Mouse (Mus musculus) cortical plate, adult 2 months (tissue): ENCODE results near the gene Arnt2. TPM values are rescaled to one million over a fixed set of nuclear protein-coding genes. Genes with fewer than 3 reads are reported as not detected.

ENCODE experiments used
- H3K27ac ChIP-seq: fragments of 200-500 bp; 2 replicates; pipeline ENCODE4 v1.5.1; 2012; ENCODE audit warnings: low read length, control low read depth, inconsistent platforms; ENCODE audit not compliant: insufficient read depth
- H3K4me1 ChIP-seq: fragments of 200-500 bp; 2 replicates; pipeline ENCODE4 v1.6.1; 2011; ENCODE audit warnings: low read length; ENCODE audit not compliant: control insufficient read depth, insufficient read depth
- H3K4me3 ChIP-seq: fragments of 200-500 bp; 2 replicates; pipeline ENCODE4 v1.5.1; 2011; ENCODE audit warnings: mild to moderate bottlenecking, low read length, control low read depth; ENCODE audit not compliant: insufficient read depth
- CTCF ChIP-seq: fragments of 200-500 bp; IDR thresholded peaks from 2 replicates; pipeline ENCODE4 v1.5.1; 2011; ENCODE audit warnings: mild to moderate bottlenecking, control low read depth, low read length; ENCODE audit not compliant: insufficient read depth; ENCODE audit errors: extremely low read depth
- POLR2A ChIP-seq: fragments of 200-500 bp; IDR thresholded peaks from 2 replicates; pipeline ENCODE4 v1.6.1; 2011; ENCODE audit warnings: mild to moderate bottlenecking, low read length, control low read depth; ENCODE audit not compliant: insufficient read depth; ENCODE audit errors: extremely low read depth
- polyA plus RNA-seq: library from polyadenylated mRNA; depleted of rRNA; stranded (reverse); fragments of >200 nt; gene quantifications from 2 replicates; pipeline ENCODE4 v1.2.3, GENCODE M21; 2012

The Arnt2 gene
- polyA plus RNA-seq, 1 experiment = 172 TPM

DNA sequence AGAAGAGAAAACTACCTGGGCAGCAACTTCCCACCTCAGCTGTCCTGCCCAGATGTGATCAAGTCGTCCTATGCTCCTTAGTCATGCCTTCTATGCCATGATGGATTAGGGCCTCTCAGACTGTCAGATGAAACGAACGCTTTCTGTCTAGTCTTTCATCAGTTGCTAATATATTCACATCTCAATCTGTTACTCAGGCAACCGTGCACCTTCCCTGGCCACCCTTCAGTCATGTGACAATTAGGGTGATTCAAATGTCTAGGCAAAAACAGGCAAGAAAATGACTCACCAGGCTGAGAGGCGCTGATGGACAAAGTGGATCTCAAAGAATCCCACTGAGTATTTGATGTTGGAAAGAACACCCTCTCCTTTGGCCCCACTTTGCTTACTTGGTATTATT, 6.6 kb downstream of the Arnt2 start:
- H3K4me3 ChIP-seq = no peak overlapping the region
- peaks cover 16% of the 10 kb centered on the region for H3K4me1 ChIP-seq
- no peak for TF ChIP-seq CTCF
- TF ChIP-seq POLR2A = no peak
- H3K27ac ChIP-seq = peak overlapping the region; percentile 55; the same call in 1 of the 2 replicates

- Histone ChIP-seq H3K27ac (peak overlapping the region; percentile 70), H3K4me1 (peaks cover 12% of the 10 kb centered on the region)
Measured at GRCm38 (mm10) chr7:84401641-84402455, 8.1 kb downstream of the Arnt2 start.

DNA sequence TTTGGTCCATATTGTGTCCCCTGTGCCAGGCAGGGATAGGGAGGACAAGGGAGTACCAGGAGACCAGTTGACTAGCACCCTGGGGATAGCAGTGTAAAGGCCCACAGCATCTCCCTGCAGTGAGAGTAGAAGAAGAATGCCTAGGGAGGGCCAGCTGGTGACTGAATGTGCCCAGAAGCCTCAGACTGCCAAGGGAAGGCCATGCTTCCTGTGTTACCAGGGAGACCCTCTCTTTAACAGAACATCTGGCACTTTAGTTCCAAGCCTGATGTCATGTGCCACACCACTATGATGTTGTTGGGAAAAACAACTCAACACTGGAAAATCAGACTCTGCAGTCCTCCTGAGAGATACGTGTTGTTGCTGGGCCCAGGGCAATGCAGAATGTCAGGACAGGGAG, 12.7 kb downstream of the Arnt2 start:
- peaks cover 6% of the 10 kb centered on the region for H3K4me1 ChIP-seq
- no peak for TF ChIP-seq CTCF
- no peak for TF ChIP-seq POLR2A
- H3K27ac ChIP-seq = peak overlapping the region; percentile 43; the same call in 1 of the 2 replicates
- no peak overlapping the region for H3K4me3 ChIP-seq

More at GRCm38 (mm10) chr7:84401641-84402455, 8.1 kb downstream of the Arnt2 start:
- no peak overlapping the region for H3K4me3 ChIP-seq
- TF ChIP-seq POLR2A = no peak

DNA sequence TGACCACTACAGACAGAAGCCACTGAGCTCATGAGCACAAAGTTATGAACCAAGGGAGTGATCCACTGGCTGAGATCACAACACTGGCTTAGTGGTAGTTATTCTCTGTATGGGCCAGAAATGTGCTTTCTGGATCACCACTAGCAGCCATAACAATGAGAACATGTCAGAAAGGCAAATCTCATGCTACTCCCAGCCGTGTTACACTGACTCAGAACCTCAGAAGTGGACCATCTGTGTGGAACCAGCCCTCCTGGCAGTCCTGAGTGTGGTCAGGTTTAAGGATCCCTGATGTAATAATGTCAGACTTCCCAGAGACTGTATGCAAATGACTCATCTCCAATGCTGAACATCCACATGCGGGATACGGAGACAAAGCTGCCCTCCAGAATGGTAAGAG, 13.4 kb downstream of the Arnt2 start:
- H3K4me3 ChIP-seq = no peak overlapping the region
- peaks cover 2% of the 10 kb centered on the region; the same call in 1 of the 2 replicates for H3K4me1 ChIP-seq
- no peak for TF ChIP-seq CTCF
- TF ChIP-seq POLR2A = no peak
- H3K27ac ChIP-seq = no peak overlapping the region

DNA sequence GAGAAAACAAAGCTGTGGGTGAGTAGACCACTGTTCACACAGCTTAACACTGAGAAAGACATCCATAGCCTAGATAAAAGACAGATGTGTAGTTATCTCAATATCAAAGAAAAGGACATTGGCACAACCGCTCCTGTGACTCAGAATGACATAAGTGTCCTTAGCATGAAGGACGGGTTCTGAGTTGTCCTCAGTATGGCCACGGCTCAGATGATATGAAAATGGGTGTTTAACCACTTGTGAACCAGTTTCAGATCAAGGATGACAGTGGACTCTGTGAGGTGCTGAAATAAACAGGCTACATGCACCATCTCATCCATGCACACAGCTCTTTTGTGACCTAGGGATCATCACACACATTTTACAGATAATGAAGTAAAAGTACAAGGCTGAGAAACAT, 22.1 kb downstream of the Arnt2 start:
- no peaks in the 10 kb centered on the region for H3K4me1 ChIP-seq
- H3K4me3 ChIP-seq = no peak overlapping the region
- no peak for TF ChIP-seq POLR2A
- no peak for TF ChIP-seq CTCF
- no peak overlapping the region for H3K27ac ChIP-seq

GRCm38 (mm10) chr7:84386472-84386871, 23.5 kb downstream of the Arnt2 start:
- no peak overlapping the region for H3K27ac ChIP-seq
- no peak overlapping the region for H3K4me3 ChIP-seq
- TF ChIP-seq POLR2A (no peak), CTCF (no peak)
- no peaks in the 10 kb centered on the region for H3K4me1 ChIP-seq

GRCm38 (mm10) chr7:84384778-84385177, 25.2 kb downstream of the Arnt2 start:
- Histone ChIP-seq H3K27ac (no peak overlapping the region), H3K4me3 (no peak overlapping the region), H3K4me1 (no peaks in the 10 kb centered on the region)
- TF ChIP-seq POLR2A = no peak

DNA sequence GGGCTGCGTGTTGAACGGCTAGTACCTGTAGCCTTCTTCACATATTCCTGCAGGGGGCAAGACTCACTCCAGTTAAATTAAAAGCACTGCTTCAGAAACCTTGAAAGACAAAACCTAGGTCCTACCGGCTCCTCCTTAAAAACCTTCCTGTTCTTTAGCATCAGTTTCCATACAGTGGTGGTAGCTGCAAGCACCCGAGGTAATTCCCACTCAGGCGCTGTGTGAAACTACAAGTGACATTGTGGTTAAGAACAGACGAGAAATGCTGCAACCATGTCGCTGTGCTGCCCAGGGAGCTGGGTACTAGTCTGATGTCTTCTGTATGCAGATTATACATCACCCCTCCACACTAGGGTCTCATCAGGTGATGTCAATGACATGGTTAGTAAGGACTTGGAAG, 25.9 kb downstream of the Arnt2 start:
- H3K4me3 ChIP-seq = no peak overlapping the region
- H3K4me1 ChIP-seq = no peaks in the 10 kb centered on the region
- H3K27ac ChIP-seq = no peak overlapping the region
- TF ChIP-seq POLR2A (no peak), CTCF (no peak)

DNA sequence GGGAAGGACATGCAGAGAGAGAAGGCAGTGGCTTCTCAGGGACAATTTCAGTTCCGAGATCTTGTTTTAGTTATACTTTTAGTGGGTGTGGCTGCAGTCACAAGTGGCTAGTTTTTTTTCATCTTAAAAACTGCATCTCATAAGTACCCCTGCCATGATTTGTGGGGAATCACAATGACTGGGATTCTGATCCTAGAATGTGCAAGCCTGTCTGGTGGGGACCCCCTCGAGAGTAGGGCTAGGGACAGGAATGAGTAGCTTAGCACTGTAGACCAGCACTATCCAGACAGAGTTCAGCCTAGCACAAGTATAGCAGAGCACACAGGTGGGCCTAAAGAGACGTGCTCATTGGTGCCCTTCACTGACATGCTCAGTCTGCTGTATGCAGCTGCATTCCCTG, 27.6 kb downstream of the Arnt2 start:
- Histone ChIP-seq H3K4me1 (peaks cover 2% of the 10 kb centered on the region; the same call in 1 of the 2 replicates), H3K27ac (no peak overlapping the region), H3K4me3 (no peak overlapping the region)
- no peak for TF ChIP-seq CTCF

- TF ChIP-seq POLR2A (no peak), CTCF (no peak)
- H3K4me3 ChIP-seq = no peak overlapping the region
- no peak overlapping the region for H3K27ac ChIP-seq
Measured at GRCm38 (mm10) chr7:84380810-84381209, 29.2 kb downstream of the Arnt2 start.

DNA sequence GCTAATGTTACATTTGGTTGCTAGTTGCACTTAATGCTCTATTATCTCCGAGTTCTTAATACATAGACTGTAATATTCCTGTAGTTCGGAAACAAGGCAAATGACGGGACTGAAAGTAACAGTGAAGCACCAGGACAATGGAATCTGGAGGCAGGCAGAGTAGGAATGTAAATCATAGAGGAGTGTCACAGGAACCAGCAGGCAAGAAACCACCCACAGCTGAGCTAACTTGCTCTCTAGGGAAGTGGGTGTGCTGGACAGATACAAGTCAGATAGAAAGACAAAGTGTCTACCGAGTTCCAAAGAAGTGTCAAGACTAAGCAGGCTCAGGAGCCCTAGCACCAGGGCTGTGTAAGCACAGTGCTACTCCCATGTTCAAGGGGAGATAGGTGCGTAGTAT, 32.6 kb downstream of the Arnt2 start:
- no peak for TF ChIP-seq CTCF
- Histone ChIP-seq H3K27ac (no peak overlapping the region), H3K4me1 (peaks cover 10% of the 10 kb centered on the region), H3K4me3 (no peak overlapping the region)

More at GRCm38 (mm10) chr7:84380810-84381209, 29.2 kb downstream of the Arnt2 start:
- H3K4me1 ChIP-seq = peaks cover 4% of the 10 kb centered on the region; the same call in 1 of the 2 replicates
